Mouse (Mus musculus): Measurements from ENCODE around the gene Sc5d. TPM values are rescaled to one million over a fixed set of nuclear protein-coding genes. Genes with fewer than 3 reads are reported as not detected.

Sc5d gene
- polyA plus RNA-seq, 1 experiment from 2014 or later, result 76.3 TPM

GRCm38 (mm10) chr9:42217685-42218084, 46.4 kb downstream of the Sc5d start:
- Histone ChIP-seq H3K27me3 (ENCODE audit: control insufficient read depth, insufficient read depth, low read length) (no peaks in the 10 kb centered on the region), H3K4me2 (ENCODE audit: low read length) (no peak overlapping the region), H3K4me3 (replicated peaks; ENCODE audit: low read depth, low read length) (no peak overlapping the region), H3K4me1 (ENCODE audit: control insufficient read depth, insufficient read depth, low read length) (no peaks in the 10 kb centered on the region), H3K36me3 (ENCODE audit: control insufficient read depth, insufficient read depth, low read length) (no peaks in the 10 kb centered on the region), H3K9me3 (ENCODE audit: control insufficient read depth, low read length) (no peaks in the 10 kb centered on the region), H3K9ac (replicated peaks; ENCODE audit: low read length) (no peak overlapping the region), H3K27ac (replicated peaks; ENCODE audit: low read depth, low read length) (no peak overlapping the region)
- DNase-seq (no peak), ATAC-seq (ENCODE audit: low FRiP score, low TSS enrichment) (no peak)
- WGBS, result 73% methylated on average over 10 of the region's 10 CpGs

GRCm38 (mm10) chr9:42214116-42214515, 49.9 kb downstream of the Sc5d start:
- Histone ChIP-seq H3K27ac (replicated peaks; ENCODE audit: low read depth, low read length) (no peak overlapping the region), H3K4me3 (replicated peaks; ENCODE audit: low read depth, low read length) (no peak overlapping the region), H3K9ac (replicated peaks; ENCODE audit: low read length) (no peak overlapping the region), H3K36me3 (ENCODE audit: control insufficient read depth, insufficient read depth, low read length) (no peaks in the 10 kb centered on the region), H3K4me2 (ENCODE audit: low read length) (no peak overlapping the region), H3K4me1 (ENCODE audit: control insufficient read depth, insufficient read depth, low read length) (no peaks in the 10 kb centered on the region), H3K9me3 (ENCODE audit: control insufficient read depth, low read length) (no peaks in the 10 kb centered on the region), H3K27me3 (ENCODE audit: control insufficient read depth, insufficient read depth, low read length) (no peaks in the 10 kb centered on the region)
- WGBS, result 85% methylated on average over 1 of the region's 1 CpGs
- no peak for ATAC-seq (ENCODE audit: low FRiP score, low TSS enrichment)
- DNase-seq, result no peak

- H3K36me3 ChIP-seq (ENCODE audit: control insufficient read depth, insufficient read depth, low read length), result no peaks in the 10 kb centered on the region
- no peak overlapping the region for H3K4me2 ChIP-seq (ENCODE audit: low read length)
- H3K9me3 ChIP-seq (ENCODE audit: control insufficient read depth, low read length), result no peaks in the 10 kb centered on the region
- ATAC-seq (ENCODE audit: low FRiP score, low TSS enrichment), result no peak
- H3K27ac ChIP-seq (replicated peaks; ENCODE audit: low read depth, low read length), result no peak overlapping the region
- no peak overlapping the region for H3K4me3 ChIP-seq (replicated peaks; ENCODE audit: low read depth, low read length)
- no peak overlapping the region for H3K9ac ChIP-seq (replicated peaks; ENCODE audit: low read length)
- no peaks in the 10 kb centered on the region for H3K27me3 ChIP-seq (ENCODE audit: control insufficient read depth, insufficient read depth, low read length)
- no peaks in the 10 kb centered on the region for H3K4me1 ChIP-seq (ENCODE audit: control insufficient read depth, insufficient read depth, low read length)
- no peak for DNase-seq
- 98% methylated on average over 1 of the region's 1 CpGs for WGBS
These were observed 50.9 kb downstream of the Sc5d start for GRCm38 (mm10) chr9:42213142-42213541.

GRCm38 (mm10) chr9:42209666-42210065, 54.4 kb downstream of the Sc5d start:
- Histone ChIP-seq H3K4me2 (ENCODE audit: low read length) (no peak overlapping the region), H3K36me3 (ENCODE audit: control insufficient read depth, insufficient read depth, low read length) (no peaks in the 10 kb centered on the region), H3K4me1 (ENCODE audit: control insufficient read depth, insufficient read depth, low read length) (no peaks in the 10 kb centered on the region), H3K9ac (replicated peaks; ENCODE audit: low read length) (no peak overlapping the region), H3K27ac (replicated peaks; ENCODE audit: low read depth, low read length) (no peak overlapping the region), H3K4me3 (replicated peaks; ENCODE audit: low read depth, low read length) (no peak overlapping the region), H3K9me3 (ENCODE audit: control insufficient read depth, low read length) (no peaks in the 10 kb centered on the region), H3K27me3 (ENCODE audit: control insufficient read depth, insufficient read depth, low read length) (no peaks in the 10 kb centered on the region)
- 93% methylated on average over 6 of the region's 6 CpGs for WGBS
- no peak for DNase-seq
- ATAC-seq (ENCODE audit: low FRiP score, low TSS enrichment), result no peak

GRCm38 (mm10) chr9:42208463-42208862, 55.6 kb downstream of the Sc5d start:
- WGBS, result 25% methylated on average over 5 of the region's 5 CpGs
- H3K27me3 ChIP-seq (ENCODE audit: control insufficient read depth, insufficient read depth, low read length), result no peaks in the 10 kb centered on the region
- H3K4me2 ChIP-seq (ENCODE audit: low read length), result no peak overlapping the region
- no peaks in the 10 kb centered on the region for H3K36me3 ChIP-seq (ENCODE audit: control insufficient read depth, insufficient read depth, low read length)
- DNase-seq (peak; percentile 70), ATAC-seq (ENCODE audit: low FRiP score, low TSS enrichment) (no peak)
- no peak overlapping the region for H3K9ac ChIP-seq (replicated peaks; ENCODE audit: low read length)
- no peak overlapping the region for H3K4me3 ChIP-seq (replicated peaks; ENCODE audit: low read depth, low read length)
- H3K4me1 ChIP-seq (ENCODE audit: control insufficient read depth, insufficient read depth, low read length), result no peaks in the 10 kb centered on the region
- H3K9me3 ChIP-seq (ENCODE audit: control insufficient read depth, low read length), result no peaks in the 10 kb centered on the region
- H3K27ac ChIP-seq (replicated peaks; ENCODE audit: low read depth, low read length), result no peak overlapping the region

- no peak for ATAC-seq (ENCODE audit: low FRiP score, low TSS enrichment)
These were observed 57.3 kb downstream of the Sc5d start for GRCm38 (mm10) chr9:42206750-42207149.

GRCm38 (mm10) chr9:42202271-42202670, 61.8 kb downstream of the Sc5d start:
- 87% methylated on average over 5 of the region's 5 CpGs for WGBS

More at GRCm38 (mm10) chr9:42206750-42207149, 57.3 kb downstream of the Sc5d start:
- H3K27ac ChIP-seq (replicated peaks; ENCODE audit: low read depth, low read length), result no peak overlapping the region; the same call in 1 of the 2 replicates
- H3K4me2 ChIP-seq (ENCODE audit: low read length), result no peak overlapping the region
- no peaks in the 10 kb centered on the region for H3K4me1 ChIP-seq (ENCODE audit: control insufficient read depth, insufficient read depth, low read length)
- no peaks in the 10 kb centered on the region for H3K9me3 ChIP-seq (ENCODE audit: control insufficient read depth, low read length)
- WGBS, result 92% methylated on average over 1 of the region's 1 CpGs
- H3K36me3 ChIP-seq (ENCODE audit: control insufficient read depth, insufficient read depth, low read length), result no peaks in the 10 kb centered on the region
- H3K27me3 ChIP-seq (ENCODE audit: control insufficient read depth, insufficient read depth, low read length), result no peaks in the 10 kb centered on the region
- no peak for DNase-seq
- H3K4me3 ChIP-seq (replicated peaks; ENCODE audit: low read depth, low read length), result no peak overlapping the region
- H3K9ac ChIP-seq (replicated peaks; ENCODE audit: low read length), result no peak overlapping the region

More at GRCm38 (mm10) chr9:42202271-42202670, 61.8 kb downstream of the Sc5d start:
- no peaks in the 10 kb centered on the region for H3K36me3 ChIP-seq (ENCODE audit: control insufficient read depth, insufficient read depth, low read length)
- no peaks in the 10 kb centered on the region for H3K27me3 ChIP-seq (ENCODE audit: control insufficient read depth, insufficient read depth, low read length)
- no peak overlapping the region for H3K27ac ChIP-seq (replicated peaks; ENCODE audit: low read depth, low read length)
- no peak overlapping the region for H3K9ac ChIP-seq (replicated peaks; ENCODE audit: low read length)
- no peak for DNase-seq
- no peak overlapping the region for H3K4me3 ChIP-seq (replicated peaks; ENCODE audit: low read depth, low read length)
- ATAC-seq (ENCODE audit: low FRiP score, low TSS enrichment), result no peak
- H3K4me1 ChIP-seq (ENCODE audit: control insufficient read depth, insufficient read depth, low read length), result no peaks in the 10 kb centered on the region
- H3K4me2 ChIP-seq (ENCODE audit: low read length), result no peak overlapping the region
- no peaks in the 10 kb centered on the region for H3K9me3 ChIP-seq (ENCODE audit: control insufficient read depth, low read length)

Other genes starting within 250 kb of the Sc5d start
- 8.3 and 8.8 TPM in 2 replicates for gene Sorl1, start 140.0 kb downstream of the Sc5d start, polyA plus RNA-seq (2014; fragmentation: Nextera tagmentation; extraction: Ambion mirVana)
- 0.26 and 0.81 TPM in 2 replicates for gene Tecta, start 135.7 kb upstream of the Sc5d start, polyA plus RNA-seq (2014; fragmentation: Nextera tagmentation; extraction: Ambion mirVana)
- 6.6 and 7.2 TPM in 2 replicates for gene Tbcel, start 243.6 kb upstream of the Sc5d start, polyA plus RNA-seq (2014; fragmentation: Nextera tagmentation; extraction: Ambion mirVana)